Mouse (Mus musculus) thymus, postnatal 0 days (tissue): Measurements from ENCODE around the gene Cd151. TPM values are rescaled to one million over a fixed set of nuclear protein-coding genes. Genes with fewer than 3 reads are reported as not detected.

Experiments used
- DNase-seq: peaks from one replicate; pipeline ENCODE4 v3.0.0-alpha.2; 2015; ENCODE audit warnings: low spot score
- polyA plus RNA-seq: library from polyadenylated mRNA; unstranded; fragments of >200 nt; fragmentation: Nextera tagmentation; extraction: Ambion mirVana; gene quantifications from 2 replicates; pipeline ENCODE4 v1.2.1, GENCODE M21; 2015

Cd151 gene
- polyA plus RNA-seq, result 11.7 and 13.0 TPM in 2 replicates

DNA sequence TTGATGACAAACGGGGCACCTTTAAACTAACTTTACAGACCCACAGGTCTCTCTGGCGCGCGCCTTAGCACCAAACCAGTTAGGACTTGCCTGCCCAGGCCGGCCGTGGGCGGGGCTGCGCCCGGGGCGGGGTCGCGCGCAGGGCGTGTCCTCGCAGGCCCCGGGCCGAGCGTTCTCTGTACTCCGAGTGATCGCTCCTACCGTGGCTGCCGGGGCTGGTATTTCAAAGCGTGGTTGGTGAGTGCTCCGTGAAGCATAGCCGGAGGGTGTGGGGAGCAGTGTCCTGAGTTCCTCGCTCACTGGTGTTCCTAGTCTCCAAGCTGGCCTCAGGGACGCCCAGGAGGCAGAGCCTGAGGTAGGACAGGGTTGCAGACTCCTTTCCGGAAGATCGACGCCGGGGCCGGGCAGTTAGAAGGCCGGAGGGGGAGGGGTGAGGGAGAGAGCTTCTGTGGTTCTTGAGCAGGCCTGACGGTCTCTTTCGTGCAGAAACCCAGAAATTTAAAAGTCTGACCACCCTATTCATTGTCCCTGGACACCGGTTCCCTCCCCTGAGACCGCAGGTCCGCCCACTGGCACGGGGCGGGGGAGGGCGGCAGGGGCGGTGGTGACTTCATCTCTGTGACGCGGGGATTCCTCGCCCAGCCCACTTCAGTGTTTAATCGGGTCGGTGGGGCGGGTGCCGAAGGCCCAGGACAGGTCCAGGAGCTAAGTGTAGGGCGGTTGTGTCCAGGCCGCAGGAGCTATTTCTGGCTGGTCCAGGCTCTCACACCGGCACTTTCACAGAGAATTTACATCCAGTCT is at the start of gene Cd151:
Gene Cd151 (plus strand): TSS at position 163 of the 801 bp plus-strand sequence.
- peak; percentile 60 for DNase-seq

DNA sequence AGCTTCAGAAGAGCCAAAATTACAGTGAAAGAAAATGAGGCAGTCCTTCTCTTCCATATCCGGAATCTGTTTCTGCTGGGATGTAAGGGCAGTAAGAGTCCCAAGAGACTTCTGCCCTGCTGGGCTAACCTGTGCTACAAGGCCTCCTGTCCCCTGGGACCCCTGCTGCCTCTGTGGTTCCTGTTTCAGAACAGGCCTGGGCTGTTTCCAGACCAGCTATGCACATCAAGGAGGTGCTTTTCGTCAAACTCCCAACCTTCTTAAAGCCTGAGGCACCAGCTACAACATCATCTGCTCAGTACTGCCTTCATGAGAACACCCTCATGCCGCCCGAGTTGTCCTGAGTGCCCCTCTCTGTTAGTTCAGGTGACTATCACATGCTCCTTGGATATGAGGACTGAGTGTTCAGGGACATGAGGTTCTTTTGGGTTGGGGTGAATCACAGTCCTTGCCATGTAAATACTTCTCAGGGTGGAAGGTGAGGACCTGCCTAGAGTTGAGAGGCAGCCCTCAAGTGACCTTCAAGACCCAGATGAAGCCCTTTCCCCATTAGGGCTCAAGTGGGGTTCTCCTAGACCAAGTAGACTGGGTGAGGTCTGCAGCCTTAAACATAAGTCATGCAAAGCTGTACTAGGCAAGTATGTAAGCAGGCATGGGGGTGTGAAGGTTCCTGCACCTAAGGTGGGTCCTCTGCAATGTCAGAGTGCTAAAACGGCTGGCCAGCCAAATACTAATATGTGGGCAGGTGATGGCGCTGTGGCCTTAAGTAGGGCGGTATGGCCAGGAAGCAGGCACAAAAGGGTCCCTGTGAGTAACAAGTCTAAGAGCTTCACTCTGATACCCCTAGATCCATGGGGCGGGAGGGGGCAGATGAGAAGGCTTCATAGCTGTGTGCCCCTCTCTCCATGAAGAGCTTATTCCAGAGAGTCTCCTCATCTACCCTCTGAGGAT is 49.2 kb upstream of the Cd151 start:
- DNase-seq, result no peak

DNA sequence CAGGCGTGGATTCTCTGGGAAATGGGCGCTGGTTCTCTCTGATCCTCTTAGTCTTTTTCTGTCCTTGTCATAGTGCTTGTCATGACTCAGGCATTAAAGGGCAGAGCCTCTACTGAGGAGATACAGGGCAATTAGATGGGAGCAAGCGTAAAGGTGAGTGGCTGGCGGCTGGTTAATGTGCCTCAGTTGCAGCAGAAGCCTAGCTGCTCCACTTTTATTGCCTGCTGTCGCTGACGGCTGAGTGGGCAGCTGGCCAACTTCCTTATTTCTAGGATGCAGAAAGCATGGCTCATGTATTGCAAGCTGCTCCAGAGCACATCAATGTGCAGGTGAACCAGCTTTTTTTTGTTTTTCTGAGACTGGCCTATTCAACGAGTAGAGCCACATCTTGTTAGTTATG is 48.2 kb upstream of the Cd151 start:
- DNase-seq, result no peak

DNA sequence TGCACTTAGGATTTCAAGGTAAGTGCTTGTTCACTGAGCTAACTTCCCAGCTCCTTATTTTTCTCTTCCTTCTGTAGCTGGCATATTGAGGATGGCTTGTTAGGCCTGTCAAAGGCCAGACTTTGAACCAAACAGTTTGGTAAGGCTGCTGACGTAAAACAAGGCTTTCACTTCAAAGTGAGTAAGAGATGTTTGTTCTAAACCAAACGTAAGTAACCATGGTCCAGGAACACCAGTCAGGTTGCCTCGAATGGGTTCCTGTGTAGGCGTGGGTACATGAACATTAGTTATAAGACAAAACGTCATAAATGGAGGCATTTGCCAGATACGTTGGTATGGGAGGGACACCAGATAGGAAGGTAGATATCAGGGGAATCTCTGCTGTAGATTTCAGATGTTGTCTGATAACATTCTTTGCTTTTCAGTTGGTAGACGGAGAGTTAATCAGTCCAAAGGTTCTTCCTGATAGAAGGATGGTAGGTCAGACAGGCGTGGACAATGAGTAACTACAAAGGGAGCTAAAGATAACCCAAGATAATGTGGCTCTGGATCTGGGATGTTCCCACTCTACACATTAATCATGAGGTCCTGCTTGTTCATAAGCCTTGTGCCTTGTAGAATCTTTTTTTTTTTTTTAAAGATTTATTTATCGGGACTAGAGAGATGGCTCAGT is 47.0 kb upstream of the Cd151 start:
- no peak for DNase-seq

DNA sequence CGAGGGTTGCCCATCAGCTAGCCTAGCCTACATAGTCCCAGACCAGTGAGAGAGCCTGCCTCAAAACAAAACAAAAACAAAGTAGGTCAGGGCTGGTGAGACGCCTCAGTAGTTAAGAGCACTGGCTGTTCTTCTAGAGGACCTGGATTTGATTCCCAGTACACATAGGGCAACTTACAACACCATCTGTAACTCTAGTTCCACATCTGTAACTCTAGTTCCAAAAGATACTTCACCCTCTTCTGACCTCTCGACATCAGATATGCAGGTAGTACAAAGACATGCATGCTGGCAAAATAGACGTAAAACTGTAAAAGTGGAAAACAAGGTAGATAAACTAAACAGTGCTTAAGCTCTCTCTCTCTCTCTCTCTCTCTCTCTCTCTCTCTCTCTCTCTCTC is 43.4 kb upstream of the Cd151 start:
- no peak for DNase-seq

DNA sequence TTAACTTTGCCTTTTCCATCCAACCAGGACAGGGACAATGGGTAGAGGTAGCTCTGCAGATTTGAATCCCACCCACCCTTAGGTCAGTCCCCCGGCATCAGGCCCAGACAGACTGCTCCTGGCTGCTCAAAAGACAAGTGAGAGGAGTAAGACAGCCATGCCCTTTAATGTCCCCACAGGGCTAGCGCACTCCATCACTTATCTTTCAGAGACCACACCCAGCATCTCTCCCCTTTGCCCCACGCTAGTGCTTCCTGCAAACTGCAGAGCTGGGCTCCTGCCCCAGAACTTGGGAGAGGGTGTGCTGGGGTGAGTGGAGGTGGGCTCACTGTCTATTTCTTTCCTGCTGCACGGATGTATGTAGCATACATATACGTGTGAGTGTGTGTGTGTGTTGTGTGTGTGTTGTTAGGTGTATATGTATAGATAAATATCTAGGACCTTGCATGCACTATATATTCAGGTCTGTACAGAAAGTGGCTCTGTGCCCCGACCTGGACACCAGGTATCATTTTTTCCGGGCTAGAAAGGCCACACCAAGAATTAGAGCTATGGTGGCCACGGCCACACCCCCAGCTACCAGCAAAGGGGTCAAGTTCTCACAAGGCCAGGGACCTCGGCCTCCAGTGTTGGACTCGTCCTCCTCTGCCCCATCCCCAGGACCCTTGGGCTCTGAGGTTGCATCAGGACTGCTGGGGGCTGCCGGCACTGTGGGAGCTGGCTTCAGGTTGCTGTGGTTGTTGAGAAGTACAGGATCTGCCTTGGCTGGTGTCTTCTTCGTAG is 40.1 kb upstream of the Cd151 start:
- DNase-seq, result no peak

DNA sequence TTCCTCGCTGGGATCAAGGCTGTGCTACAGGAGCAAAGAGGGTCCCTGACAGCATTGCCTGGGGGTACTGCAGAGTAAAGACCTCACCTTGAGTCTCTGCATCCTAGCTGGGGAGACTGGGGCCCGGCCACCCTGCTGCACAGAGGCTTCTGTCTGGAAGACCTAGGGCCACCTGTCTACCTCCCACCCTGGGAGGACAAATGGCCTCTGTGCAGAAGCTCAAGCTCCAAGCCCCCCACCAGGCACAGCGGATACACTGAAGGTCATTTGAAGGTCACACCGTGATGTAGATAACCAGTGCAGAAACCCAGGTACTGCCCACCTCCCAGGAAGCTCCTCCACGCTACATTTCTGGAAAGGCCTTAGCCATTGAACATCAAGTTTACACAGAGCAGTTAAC is 38.5 kb upstream of the Cd151 start:
- no peak for DNase-seq

DNA sequence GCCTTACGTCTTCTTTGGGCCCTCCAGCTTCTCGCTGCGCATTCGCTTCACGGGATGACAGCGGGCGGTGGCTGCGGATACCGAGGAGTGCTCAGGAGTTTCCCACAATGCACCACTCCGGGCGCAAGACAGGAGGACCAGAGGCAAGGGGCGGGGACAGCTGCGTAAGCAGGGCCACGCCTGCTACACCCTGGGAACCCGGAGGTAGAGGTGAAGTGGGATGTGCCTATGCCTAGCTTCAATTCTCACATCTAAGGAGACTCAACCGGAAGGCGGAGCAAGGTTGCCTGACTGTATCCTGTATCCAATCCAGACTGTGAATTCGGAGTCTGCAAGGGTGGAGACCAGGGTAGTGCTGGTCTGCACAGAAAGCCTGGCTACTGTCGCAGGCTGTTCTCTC is 37.9 kb upstream of the Cd151 start, which contains the start of gene Cend1:
Gene Cend1 (minus strand): TSS at position 182 of the 400 bp plus-strand sequence.
- DNase-seq, result peak; percentile 38

DNA sequence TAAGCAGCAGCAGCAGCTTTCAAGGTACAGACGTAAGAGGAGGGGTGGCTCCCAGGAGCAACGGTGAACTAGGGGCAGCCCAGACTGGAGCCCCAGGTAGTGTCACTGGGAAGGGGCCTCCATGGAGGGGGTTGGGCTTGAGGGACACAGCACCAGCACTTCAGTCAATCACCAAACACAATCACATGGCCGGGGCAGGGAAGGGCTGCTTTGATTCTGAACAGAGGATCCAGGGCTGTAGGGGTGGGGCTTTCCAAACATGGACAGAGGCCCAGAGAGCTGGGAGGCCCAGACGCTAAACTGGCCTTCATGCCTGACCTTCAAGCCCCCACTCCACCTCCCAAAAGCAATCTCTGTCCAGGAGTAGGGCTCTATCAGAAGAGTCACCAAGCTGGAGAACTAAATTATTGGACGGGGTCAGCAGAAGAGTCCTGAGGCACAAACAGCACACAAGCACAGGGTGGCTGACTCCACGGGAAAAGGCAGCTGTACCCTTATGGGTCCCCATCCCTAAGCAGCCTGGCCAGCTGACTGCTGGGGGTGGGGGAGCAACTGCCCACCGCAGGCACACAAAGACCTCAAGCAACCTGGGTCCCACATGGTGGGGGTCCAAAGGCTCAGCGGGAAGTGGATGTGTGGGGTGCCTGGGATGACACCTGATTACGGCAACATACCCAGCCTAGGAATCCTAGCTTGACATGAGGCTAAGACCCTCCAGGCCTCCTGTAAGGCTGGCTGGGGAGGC is 37.2 kb upstream of the Cd151 start:
- no peak for DNase-seq

DNA sequence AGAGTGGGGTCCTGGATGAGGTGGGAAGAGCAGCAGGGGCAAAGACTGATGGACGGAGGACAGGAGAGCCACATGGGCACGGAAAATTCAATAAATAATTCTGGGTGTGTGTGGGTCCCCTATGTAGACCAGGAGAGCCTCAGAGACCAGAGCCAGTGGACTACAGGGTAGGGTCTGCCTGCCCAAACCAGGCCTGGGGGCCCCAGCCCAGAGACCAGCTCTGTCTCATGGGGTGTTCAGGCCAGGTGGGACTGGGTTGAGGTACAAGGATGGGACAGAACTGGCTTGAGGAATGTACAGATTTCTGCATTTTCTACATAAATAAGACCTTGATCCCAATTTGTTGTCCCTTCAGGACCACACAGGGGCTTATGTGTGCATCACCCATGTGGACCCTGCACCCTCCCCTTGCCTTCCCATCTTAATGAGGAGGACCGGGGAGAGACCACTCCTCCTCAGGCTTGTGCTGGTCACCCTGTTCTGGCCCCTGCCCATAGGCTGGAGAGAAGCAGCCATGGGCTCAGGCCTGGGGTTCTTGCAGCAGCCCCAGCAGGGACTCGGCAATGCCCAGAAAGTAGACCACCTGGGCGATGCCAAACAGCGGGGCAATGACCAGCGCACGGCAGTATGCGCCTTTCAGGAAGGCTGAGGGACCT is 36.5 kb upstream of the Cd151 start:
- DNase-seq, result no peak

DNA sequence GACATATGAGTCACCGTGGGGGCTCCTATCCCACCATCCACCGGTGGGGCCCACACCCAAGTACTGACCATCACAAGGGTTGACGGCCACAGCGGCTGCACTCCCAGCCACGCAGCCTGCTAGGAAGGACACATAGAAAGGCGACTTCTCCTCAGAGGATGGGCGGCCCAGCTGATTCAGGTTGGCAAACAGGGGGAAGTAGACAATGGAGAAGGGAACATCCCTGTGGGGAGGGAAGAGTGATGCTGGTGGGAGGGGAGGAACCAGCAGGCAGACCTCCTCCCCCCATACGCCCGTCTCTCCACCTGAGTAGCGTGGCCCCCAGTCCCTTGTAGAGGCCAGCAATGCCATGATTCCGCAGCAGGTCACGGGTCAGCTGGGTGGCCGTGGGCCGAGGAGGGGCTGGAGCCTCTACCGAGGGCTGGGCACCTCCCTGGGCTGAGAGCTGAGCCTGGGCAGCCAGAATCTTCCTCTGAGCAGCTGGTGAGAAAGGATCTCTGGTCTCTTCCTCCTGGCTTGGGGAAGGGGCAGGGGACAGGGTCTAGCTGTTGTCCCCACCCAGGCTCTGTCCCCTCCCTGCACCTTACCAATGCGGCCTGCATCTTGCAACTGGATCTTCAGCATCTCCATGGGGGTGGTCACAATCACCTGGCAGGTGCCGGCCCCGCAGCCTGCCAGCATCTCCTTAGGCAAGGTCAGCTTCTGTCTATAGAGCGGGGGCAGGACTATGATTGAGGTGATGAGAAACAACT is 35.6 kb upstream of the Cd151 start:
- no peak for DNase-seq

DNA sequence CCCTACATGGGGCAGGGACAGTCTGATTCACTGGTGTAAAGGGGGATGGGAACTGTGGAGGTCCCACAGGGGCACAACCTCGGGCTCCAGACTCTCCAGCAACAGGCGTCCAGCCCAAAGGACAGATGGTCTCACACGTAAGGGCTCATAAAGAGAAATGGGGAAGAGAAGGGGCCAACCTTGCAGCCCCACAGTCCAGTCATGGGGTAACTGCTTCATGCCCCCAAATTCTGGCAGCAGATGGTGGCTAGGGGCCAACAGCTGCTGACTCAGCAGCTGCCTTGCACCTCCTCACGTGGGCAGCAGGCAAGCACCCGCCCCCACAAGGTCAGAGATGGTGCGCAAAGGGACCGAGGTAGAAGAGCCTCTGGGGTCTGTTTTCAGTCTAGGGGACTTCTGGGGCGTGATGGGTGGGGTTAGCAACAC is 35.0 kb upstream of the Cd151 start:
- DNase-seq, result no peak

DNA sequence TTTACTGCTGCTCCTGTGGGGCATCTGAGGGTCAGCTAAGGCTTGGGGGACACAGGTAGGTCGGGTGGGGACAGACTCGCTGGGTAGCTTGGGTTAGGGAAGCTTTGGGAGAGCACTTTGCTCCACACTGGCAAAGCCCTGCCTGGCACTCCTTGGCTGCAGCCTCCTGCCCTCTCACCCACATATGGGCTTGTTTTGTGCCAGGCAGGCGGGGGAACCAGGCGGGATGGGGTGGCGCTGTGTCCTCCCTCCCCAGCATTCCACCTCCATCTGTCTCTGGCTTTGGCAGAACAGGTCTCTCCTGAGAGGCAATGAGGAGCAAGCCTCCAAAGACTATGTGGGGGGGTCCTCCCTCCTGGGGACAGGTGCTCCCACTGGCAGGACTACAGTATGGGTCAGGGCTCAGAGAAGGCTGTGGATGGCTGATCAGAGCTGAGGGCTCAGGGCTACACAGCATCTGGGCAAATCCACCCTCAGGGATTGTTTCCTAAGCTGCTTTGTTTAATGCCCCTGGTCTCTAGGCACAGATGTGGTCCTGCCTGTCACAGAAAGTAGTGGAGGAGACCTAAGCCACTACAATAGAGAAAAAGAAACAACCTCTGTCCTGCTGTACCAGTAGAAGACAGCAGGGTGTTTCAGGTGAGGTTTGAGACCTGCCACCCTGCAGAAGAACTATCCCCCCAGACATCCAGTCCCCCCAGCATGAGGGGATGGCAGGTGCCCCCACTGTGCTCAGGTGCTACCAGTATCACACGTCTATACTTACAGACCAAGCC is 34.3 kb upstream of the Cd151 start:
- no peak for DNase-seq

DNA sequence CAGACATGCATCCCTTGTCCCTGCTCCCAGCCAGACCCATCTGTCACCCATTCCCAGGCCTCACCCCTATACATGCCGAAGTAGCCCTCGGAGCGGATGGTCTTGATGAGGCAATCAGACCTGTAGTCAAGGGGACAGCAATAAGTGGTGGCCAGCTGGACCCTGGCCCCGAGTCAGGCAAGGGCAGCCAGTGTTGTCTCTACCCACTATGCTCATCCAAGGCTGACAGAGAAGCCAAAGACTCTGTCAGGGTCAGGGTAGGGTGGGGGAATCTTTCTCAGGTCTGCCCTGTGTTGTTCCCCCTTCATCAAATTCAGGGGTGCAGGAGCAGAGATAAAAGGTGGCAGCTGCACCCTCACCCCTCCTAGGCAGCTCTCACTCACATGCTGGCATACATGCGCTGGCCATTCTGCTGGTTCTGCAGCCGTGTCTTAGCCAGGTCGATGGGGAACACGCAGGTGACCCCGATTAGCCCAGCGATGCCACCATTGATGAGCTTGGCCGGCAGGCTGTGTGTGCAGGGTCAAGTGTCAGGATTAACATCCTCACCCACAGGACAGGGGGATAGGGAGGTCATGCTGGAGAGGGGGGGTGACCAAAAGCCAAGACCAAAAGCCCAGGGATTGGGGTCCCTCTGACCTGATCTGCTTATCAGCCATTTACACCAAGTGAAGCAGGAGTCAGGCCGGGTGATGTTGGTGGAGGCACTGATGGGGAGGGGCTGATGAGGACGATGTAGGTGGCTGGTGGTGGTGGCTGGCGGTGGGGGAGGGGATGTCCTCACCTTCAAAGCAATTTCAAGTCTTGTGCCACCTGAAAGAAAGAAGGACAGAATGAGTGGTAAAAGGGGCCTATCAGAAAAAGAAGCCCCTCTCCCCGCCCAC is 33.4 kb upstream of the Cd151 start:
- no peak for DNase-seq

DNA sequence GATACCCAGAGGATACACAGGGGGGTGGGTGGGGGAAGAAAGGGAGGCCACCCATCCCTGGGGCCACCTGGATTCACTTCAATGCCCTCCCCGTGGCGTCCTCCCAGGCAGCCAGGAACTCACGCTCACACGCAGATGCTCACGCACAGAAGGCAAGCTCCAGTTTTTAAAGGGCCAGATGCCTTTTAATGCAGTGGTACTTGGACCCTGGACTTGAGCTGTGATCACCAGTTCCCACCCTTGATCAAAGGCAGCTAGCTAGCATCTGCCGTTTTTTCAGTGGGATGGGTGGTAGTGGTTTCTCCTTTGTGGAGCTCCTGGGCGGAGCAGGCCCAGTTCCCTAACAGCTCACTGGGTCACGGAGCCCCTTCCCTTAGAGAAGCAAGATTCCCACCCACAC is 32.7 kb upstream of the Cd151 start:
- DNase-seq, result peak; percentile 59

DNA sequence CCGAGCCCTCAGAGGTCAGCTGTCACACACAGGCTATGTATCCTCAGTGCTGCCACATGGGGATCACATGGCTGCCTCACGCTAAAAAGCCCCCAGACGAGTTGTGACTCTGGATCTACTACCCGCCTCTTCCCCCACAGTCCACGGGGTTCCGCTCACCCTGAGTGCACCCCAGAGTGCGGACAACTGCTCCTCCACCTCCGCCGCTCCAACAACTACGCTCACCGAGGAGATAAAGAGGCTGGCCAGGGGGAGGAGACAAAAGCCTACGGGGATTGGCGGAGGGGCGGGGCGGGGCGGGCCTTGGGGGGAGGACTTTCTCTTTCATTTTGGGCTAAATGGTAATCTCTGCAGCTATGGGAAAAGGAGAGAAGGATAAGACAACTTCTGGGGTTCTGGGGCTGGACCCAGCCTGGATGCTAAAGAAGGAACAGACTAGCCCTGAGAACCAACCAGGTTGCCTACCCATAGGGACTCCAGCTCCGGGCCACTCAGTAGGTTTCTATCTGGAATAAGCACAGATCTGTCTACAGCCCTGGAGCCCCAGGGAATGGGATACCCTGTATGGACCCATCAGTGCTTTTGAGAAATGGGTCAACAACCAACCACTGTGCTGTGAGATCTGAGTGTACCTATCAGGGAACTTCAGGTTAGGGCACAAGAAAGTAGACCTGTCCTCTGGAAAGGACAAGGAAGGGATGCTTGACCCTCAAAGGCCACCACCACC is 31.9 kb upstream of the Cd151 start:
- DNase-seq, result peak; percentile 67
